ENCODE assay signal across 8 mouse cellular contexts in genomic region chr11:50210101-50210504, GRCm38 (mm10). TPM values are rescaled to one million over a fixed set of nuclear protein-coding genes. Genes with fewer than 3 reads are reported as not detected.
DNase-seq lines count a peak whose midpoint lies in the region; ATAC-seq and TF ChIP-seq lines count a peak whose summit lies in the region.

No protein-coding gene starts in this region.

- peaks cover 1% of the 10 kb centered on the region for H3K4me1 ChIP-seq in ES-Bruce4 (ENCODE audit: control insufficient read depth, insufficient read depth, low read length)
- no peaks in the 10 kb centered on the region for H3K4me1 ChIP-seq in forebrain, embryonic 11.5 days (replicated peaks; ENCODE audit: control insufficient read depth, insufficient read depth, low read length)
- peaks cover 34% of the 10 kb centered on the region for H3K4me1 ChIP-seq in heart, embryonic 16.5 days (ENCODE audit: control insufficient read depth, insufficient read depth, low read length)
- H3K4me1 ChIP-seq in liver, embryonic 16.5 days (ENCODE audit: control insufficient read depth, low read depth, low read length): peaks cover 30% of the 10 kb centered on the region
- H3K4me1 ChIP-seq in neural tube, embryonic 12.5 days: peaks cover 12% of the 10 kb centered on the region
- H3K4me1 ChIP-seq in stomach, postnatal 0 days (replicated peaks; ENCODE audit: control insufficient read depth, insufficient read depth): peaks cover 13% of the 10 kb centered on the region; the same call in 1 of the 2 replicates

- no peak for TF ChIP-seq CTCF in ES-Bruce4 (IDR thresholded peaks at IDR 0.05; ENCODE audit: low read depth, low read length)
- TF ChIP-seq CTCF in stomach, postnatal 0 days (IDR thresholded peaks at IDR 0.05; ENCODE audit: low read depth): no peak

- H3K9ac ChIP-seq in ES-Bruce4 (ENCODE audit: low read depth, poor library complexity, severe bottlenecking): peak overlapping the region; percentile 95
- H3K9ac ChIP-seq in forebrain, embryonic 11.5 days (ENCODE audit: low read length): peak overlapping the region; percentile 79
- H3K9ac ChIP-seq in heart, embryonic 16.5 days (ENCODE audit: low read length): peak overlapping the region; percentile 95
- peak overlapping the region; percentile 95 for H3K9ac ChIP-seq in liver, embryonic 16.5 days (ENCODE audit: low read depth, low read length)
- peak overlapping the region; percentile 91 for H3K9ac ChIP-seq in neural tube, embryonic 12.5 days
- H3K9ac ChIP-seq in stomach, postnatal 0 days (ENCODE audit: low read length): peak overlapping the region; percentile 100

- H3K27me3 ChIP-seq in ES-Bruce4 (ENCODE audit: control insufficient read depth, insufficient read depth, low read length, poor library complexity, severe bottlenecking): no peaks in the 10 kb centered on the region
- no peaks in the 10 kb centered on the region for H3K27me3 ChIP-seq in forebrain, embryonic 11.5 days (ENCODE audit: control insufficient read depth, insufficient read depth, low read length)
- H3K27me3 ChIP-seq in heart, embryonic 16.5 days (ENCODE audit: control insufficient read depth, insufficient read depth, low read length): no peaks in the 10 kb centered on the region
- no peaks in the 10 kb centered on the region for H3K27me3 ChIP-seq in liver, embryonic 16.5 days (ENCODE audit: control insufficient read depth, insufficient read depth, low read depth, low read length)
- H3K27me3 ChIP-seq in neural tube, embryonic 12.5 days (replicated peaks): no peaks in the 10 kb centered on the region
- H3K27me3 ChIP-seq in stomach, postnatal 0 days (ENCODE audit: control insufficient read depth, insufficient read depth, low read length): no peaks in the 10 kb centered on the region

- ATAC-seq in forebrain, embryonic 11.5 days (replicated peaks; ENCODE audit: low FRiP score): peak; percentile 92
- ATAC-seq in heart, embryonic 16.5 days (replicated peaks; ENCODE audit: extremely low read depth, insufficient read depth, low FRiP score): peak; percentile 90
- peak; percentile 94 for ATAC-seq in liver, embryonic 16.5 days (ENCODE audit: low read depth)
- peak; percentile 94 for ATAC-seq in neural tube, embryonic 12.5 days (ENCODE audit: low FRiP score, low read depth)
- ATAC-seq in stomach, postnatal 0 days (ENCODE audit: low FRiP score, low TSS enrichment): peak; percentile 88

- TF ChIP-seq EP300 in ES-Bruce4 (IDR thresholded peaks at IDR 0.05; ENCODE audit: insufficient read depth, low read depth, low read length): no peak
- no peak for TF ChIP-seq EP300 in stomach, postnatal 0 days (optimal IDR thresholded peaks at IDR 0.05)

- peak; percentile 86 for DNase-seq in c-Kit-positive CD71-positive TER-119-negative erythroid progenitor cells, embryonic 14.5 days (ENCODE audit: low read depth)
- DNase-seq in forebrain, embryonic 11.5 days (ENCODE audit: low spot score): peak; percentile 94
- DNase-seq in kidney, postnatal 25 days: peak; percentile 94 to 98
- DNase-seq in stomach, postnatal 0 days (ENCODE audit: low spot score): peak; percentile 96

- TF ChIP-seq POLR2A in ES-Bruce4 (IDR thresholded peaks at IDR 0.05; ENCODE audit: insufficient read depth, low read length): no peak

- peak overlapping the region; percentile 14; the same call in 1 of the 2 replicates for H3K27ac ChIP-seq in ES-Bruce4 (ENCODE audit: insufficient read depth, low read length)
- peak overlapping the region; percentile 79 for H3K27ac ChIP-seq in forebrain, embryonic 11.5 days (ENCODE audit: low read depth, low read length)
- peak overlapping the region; percentile 98 for H3K27ac ChIP-seq in heart, embryonic 16.5 days (ENCODE audit: low read length)
- peak overlapping the region; percentile 99 for H3K27ac ChIP-seq in liver, embryonic 16.5 days (ENCODE audit: low read length)
- peak overlapping the region; percentile 97 for H3K27ac ChIP-seq in neural tube, embryonic 12.5 days
- peak overlapping the region; percentile 100 for H3K27ac ChIP-seq in stomach, postnatal 0 days (replicated peaks)

- peaks cover 33% of the 10 kb centered on the region for H3K36me3 ChIP-seq in ES-Bruce4 (ENCODE audit: control insufficient read depth, insufficient read depth, low read length, poor library complexity, severe bottlenecking)
- peaks cover 13% of the 10 kb centered on the region; the same call in 1 of the 2 replicates for H3K36me3 ChIP-seq in forebrain, embryonic 11.5 days (ENCODE audit: control insufficient read depth, insufficient read depth, low read length)
- peaks cover 23% of the 10 kb centered on the region for H3K36me3 ChIP-seq in heart, embryonic 16.5 days (ENCODE audit: control insufficient read depth, insufficient read depth)
- H3K36me3 ChIP-seq in liver, embryonic 16.5 days (ENCODE audit: control insufficient read depth, insufficient read depth): peaks cover 29% of the 10 kb centered on the region
- H3K36me3 ChIP-seq in neural tube, embryonic 12.5 days: peaks cover 26% of the 10 kb centered on the region
- H3K36me3 ChIP-seq in stomach, postnatal 0 days (ENCODE audit: control insufficient read depth, insufficient read depth, low read length): peaks cover 18% of the 10 kb centered on the region

- H3K4me3 ChIP-seq in ES-Bruce4 (ENCODE audit: low read depth, low read length): peak overlapping the region; percentile 83
- peak overlapping the region; percentile 72 for H3K4me3 ChIP-seq in forebrain, embryonic 11.5 days (ENCODE audit: low read depth, low read length)
- peak overlapping the region; percentile 85 for H3K4me3 ChIP-seq in heart, embryonic 16.5 days (ENCODE audit: low read length)
- peak overlapping the region; percentile 96 for H3K4me3 ChIP-seq in liver, embryonic 16.5 days (ENCODE audit: low read depth, low read length)
- H3K4me3 ChIP-seq in neural tube, embryonic 12.5 days: peak overlapping the region; percentile 89
- peak overlapping the region; percentile 100 for H3K4me3 ChIP-seq in stomach, postnatal 0 days (ENCODE audit: low read depth, low read length)

- H3K9me3 ChIP-seq in ES-Bruce4 (replicated peaks; ENCODE audit: control insufficient read depth, insufficient read depth, low read length, poor library complexity, severe bottlenecking): no peaks in the 10 kb centered on the region
- H3K9me3 ChIP-seq in forebrain, embryonic 11.5 days (ENCODE audit: control insufficient read depth, low read length): no peaks in the 10 kb centered on the region
- H3K9me3 ChIP-seq in heart, embryonic 16.5 days (replicated peaks; ENCODE audit: control insufficient read depth, low read length): no peaks in the 10 kb centered on the region
- no peaks in the 10 kb centered on the region for H3K9me3 ChIP-seq in liver, embryonic 16.5 days (replicated peaks; ENCODE audit: control insufficient read depth, low read length)
- H3K9me3 ChIP-seq in neural tube, embryonic 12.5 days: no peaks in the 10 kb centered on the region
- H3K9me3 ChIP-seq in stomach, postnatal 0 days (ENCODE audit: control insufficient read depth, low read length): no peaks in the 10 kb centered on the region

- peak overlapping the region; percentile 63 for H3K4me2 ChIP-seq in forebrain, embryonic 11.5 days (ENCODE audit: low read depth, low read length, severe bottlenecking)
- H3K4me2 ChIP-seq in heart, embryonic 16.5 days (ENCODE audit: low read depth, low read length): peak overlapping the region; percentile 82
- peak overlapping the region; percentile 74 for H3K4me2 ChIP-seq in liver, embryonic 16.5 days (ENCODE audit: low read depth, low read length)
- peak overlapping the region; percentile 65 for H3K4me2 ChIP-seq in neural tube, embryonic 12.5 days (replicated peaks)
- H3K4me2 ChIP-seq in stomach, postnatal 0 days (replicated peaks; ENCODE audit: low read depth): peak overlapping the region; percentile 69

- 0% methylated on average over 24 of the region's 24 CpGs for WGBS in forebrain, embryonic 11.5 days
- WGBS in heart, embryonic 16.5 days: under 1% methylated on average over 24 of the region's 24 CpGs
- WGBS in liver, embryonic 16.5 days (ENCODE audit: insufficient replicate concordance): under 1% methylated on average over 24 of the region's 24 CpGs
- WGBS in neural tube, embryonic 12.5 days: under 1% methylated on average over 24 of the region's 24 CpGs
- WGBS in stomach, postnatal 0 days: under 1% methylated on average over 23 of the region's 24 CpGs

RNA-seq across cellular contexts. Expression of gene Sqstm1, which starts 0.5 kb away (rescaled TPM):
- 208 and 259 TPM in 2 replicates for polyA plus RNA-seq in ES-Bruce4 (2011; ENCODE audit: insufficient read depth, insufficient read length, low read depth, missing spikeins)
- 148 and 164 TPM in 2 replicates for polyA plus RNA-seq in forebrain, embryonic 11.5 days (2014; fragmentation: Nextera tagmentation; extraction: Ambion mirVana)
- 261 and 264 TPM in 2 replicates for polyA plus RNA-seq in heart, embryonic 16.5 days (2015; fragmentation: Nextera tagmentation; extraction: Ambion mirVana)
- polyA plus RNA-seq in liver, embryonic 16.5 days (2015; fragmentation: Nextera tagmentation; extraction: Ambion mirVana): 165 and 182 TPM in 2 replicates
- polyA plus RNA-seq in neural tube, embryonic 12.5 days (2016; fragmentation: Nextera tagmentation; extraction: Ambion mirVana): 241 and 245 TPM in 2 replicates
- polyA plus RNA-seq in stomach, postnatal 0 days (2015; fragmentation: Nextera tagmentation; extraction: Ambion mirVana): 211 and 220 TPM in 2 replicates

RNA-seq across cellular contexts. Expression of gene Mgat4b, which starts 0.6 kb away (rescaled TPM):
- polyA plus RNA-seq in ES-Bruce4 (2011; ENCODE audit: insufficient read depth, insufficient read length, low read depth, missing spikeins): 30.8 and 37.0 TPM in 2 replicates
- 24.2 and 30.9 TPM in 2 replicates for polyA plus RNA-seq in forebrain, embryonic 11.5 days (2014; fragmentation: Nextera tagmentation; extraction: Ambion mirVana)
- polyA plus RNA-seq in heart, embryonic 16.5 days (2015; fragmentation: Nextera tagmentation; extraction: Ambion mirVana): 11.8 and 29.2 TPM in 2 replicates
- polyA plus RNA-seq in liver, embryonic 16.5 days (2015; fragmentation: Nextera tagmentation; extraction: Ambion mirVana): 2.2 and 3.1 TPM in 2 replicates
- polyA plus RNA-seq in neural tube, embryonic 12.5 days (2016; fragmentation: Nextera tagmentation; extraction: Ambion mirVana): 57.1 and 57.2 TPM in 2 replicates
- 30.8 and 32.6 TPM in 2 replicates for polyA plus RNA-seq in stomach, postnatal 0 days (2015; fragmentation: Nextera tagmentation; extraction: Ambion mirVana)

RNA-seq across cellular contexts. Expression of gene Ltc4s, which starts 28.3 kb away (rescaled TPM):
- polyA plus RNA-seq in ES-Bruce4 (2011; ENCODE audit: insufficient read depth, insufficient read length, low read depth, missing spikeins): 2.7 and 3.1 TPM in 2 replicates
- polyA plus RNA-seq in forebrain, embryonic 11.5 days (2014; fragmentation: Nextera tagmentation; extraction: Ambion mirVana): 0.51 and 0.81 TPM in 2 replicates
- polyA plus RNA-seq in heart, embryonic 16.5 days (2015; fragmentation: Nextera tagmentation; extraction: Ambion mirVana): 1.5 and 2.3 TPM in 2 replicates
- 0.50 and 0.61 TPM in 2 replicates for polyA plus RNA-seq in liver, embryonic 16.5 days (2015; fragmentation: Nextera tagmentation; extraction: Ambion mirVana)
- polyA plus RNA-seq in neural tube, embryonic 12.5 days (2016; fragmentation: Nextera tagmentation; extraction: Ambion mirVana): 0.32 and 1.4 TPM in 2 replicates
- polyA plus RNA-seq in stomach, postnatal 0 days (2015; fragmentation: Nextera tagmentation; extraction: Ambion mirVana): 13.2 and 13.8 TPM in 2 replicates

RNA-seq across cellular contexts. Expression of gene Mrnip, which starts 35.9 kb away (rescaled TPM):
- 11.0 and 12.8 TPM in 2 replicates for polyA plus RNA-seq in ES-Bruce4 (2011; ENCODE audit: insufficient read depth, insufficient read length, low read depth, missing spikeins)
- polyA plus RNA-seq in forebrain, embryonic 11.5 days (2014; fragmentation: Nextera tagmentation; extraction: Ambion mirVana): 20.1 and 21.1 TPM in 2 replicates
- polyA plus RNA-seq in heart, embryonic 16.5 days (2015; fragmentation: Nextera tagmentation; extraction: Ambion mirVana): 9.4 and 9.6 TPM in 2 replicates
- 7.9 and 8.6 TPM in 2 replicates for polyA plus RNA-seq in liver, embryonic 16.5 days (2015; fragmentation: Nextera tagmentation; extraction: Ambion mirVana)
- polyA plus RNA-seq in neural tube, embryonic 12.5 days (2016; fragmentation: Nextera tagmentation; extraction: Ambion mirVana): 22.4 and 25.4 TPM in 2 replicates
- 6.1 and 6.2 TPM in 2 replicates for polyA plus RNA-seq in stomach, postnatal 0 days (2015; fragmentation: Nextera tagmentation; extraction: Ambion mirVana)

Comparison
In these comparisons a context has a peak if more than half of its experiments do, and no peak if none do; other contexts are left out.
1. Peak in every context shown above with its lines: DNase-seq, ATAC-seq, H3K4me3 ChIP-seq and H3K27ac ChIP-seq.
2. H3K27ac ChIP-seq: peak in every context shown above with its lines; median percentile 100 in stomach, postnatal 0 days; 99 in liver, embryonic 16.5 days; 98 in heart, embryonic 16.5 days; 97 in neural tube, embryonic 12.5 days; 79 in forebrain, embryonic 11.5 days; 14 in ES-Bruce4.